Mouse (Mus musculus) layer of hippocampus, postnatal 14 days (tissue): ENCODE measurements at regions not wholly inside any gene's neighbourhood (a gene's known extent, or its start where the extent isn't known, plus 50 kb on each side); places are given as distances from the start of the nearest gene placed in this dataset.

ENCODE experiments used
- DNase-seq, 2 experiments: peaks; one replicate each; pipeline ENCODE4 v3.0.0; 2021 to 2022; ENCODE audit warnings: low spot score in 2 of 2, mixed read lengths in 1 of 2
- microRNA-seq, 2 experiments: library from miRNA; unstranded; fragments of <30 nt; microRNA quantifications; one replicate each; pipeline ENCODE4 v1.2.0; 2021

DNA sequence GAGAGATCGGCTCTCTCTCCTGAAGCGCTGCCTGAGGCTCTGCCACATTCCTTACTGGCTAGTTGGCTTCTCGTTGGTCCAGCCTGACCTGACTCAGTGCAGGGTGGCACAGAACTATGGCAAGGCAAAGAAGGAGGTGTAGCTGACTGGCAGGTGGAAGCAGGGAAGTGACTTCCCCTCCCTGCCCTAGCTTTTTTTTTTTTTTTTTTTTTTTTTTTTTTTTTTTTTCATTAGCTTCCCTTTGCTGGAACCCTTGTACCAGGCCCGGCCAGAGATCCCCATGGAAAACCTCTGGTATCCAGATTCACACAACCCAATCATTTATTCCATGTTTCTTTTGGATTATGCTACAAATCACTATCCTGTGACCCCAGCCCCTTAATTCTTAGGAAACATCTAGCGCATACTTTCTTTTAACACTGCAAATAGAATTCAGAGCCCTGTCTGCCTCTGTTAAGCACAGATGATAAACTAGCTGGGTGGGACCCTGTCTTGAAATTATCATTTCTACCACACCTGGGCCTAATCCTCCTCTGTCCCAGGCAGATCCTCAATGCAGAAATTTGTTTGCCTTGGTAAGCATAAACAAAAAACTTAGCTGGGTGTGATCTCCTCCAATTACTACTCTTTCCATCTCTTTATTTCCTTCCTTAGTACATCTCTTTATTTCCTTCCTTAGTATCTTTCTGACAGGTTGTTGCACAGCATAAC lies 742.9 kb downstream of the Hace1 start:
- no peak for DNase-seq

DNA sequence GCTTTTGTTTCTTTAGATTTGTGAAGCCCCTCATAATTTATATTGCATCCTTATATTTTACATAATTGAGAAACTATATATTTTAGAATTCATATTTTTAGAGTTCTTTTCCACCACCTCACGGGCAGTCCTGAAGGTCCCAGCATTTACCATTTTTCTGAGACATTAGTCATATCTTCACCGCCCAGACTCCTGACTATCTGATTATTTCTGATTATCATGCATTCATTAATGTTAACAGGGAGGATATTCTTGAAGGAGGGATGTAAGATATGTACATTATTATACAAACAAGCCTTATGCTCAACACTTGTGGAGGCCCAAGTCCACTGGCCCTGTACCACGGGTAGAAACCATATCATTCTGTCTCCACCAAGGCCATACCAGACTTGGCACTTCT lies 743.4 kb downstream of the Hace1 start:
- DNase-seq = no peak

DNA sequence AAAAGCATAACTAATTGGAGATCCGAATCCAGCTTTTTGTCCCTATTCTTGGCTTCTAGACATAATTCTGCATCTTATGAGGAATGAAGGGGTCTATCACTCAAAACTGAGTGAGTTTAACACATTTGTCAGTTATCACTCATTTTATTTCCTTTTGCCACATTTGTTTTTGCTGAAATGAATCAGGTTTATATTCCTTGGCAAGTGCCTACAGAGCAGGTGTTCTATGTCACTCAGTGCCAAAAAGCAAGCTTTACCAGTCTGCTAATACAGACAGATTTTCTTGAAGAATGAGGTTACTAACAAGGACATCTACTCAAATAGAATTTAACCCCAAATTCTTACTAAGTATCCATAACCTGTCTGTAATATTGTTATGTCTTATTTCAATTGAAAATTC lies 751.4 kb downstream of the Hace1 start:
- DNase-seq = no peak

DNA sequence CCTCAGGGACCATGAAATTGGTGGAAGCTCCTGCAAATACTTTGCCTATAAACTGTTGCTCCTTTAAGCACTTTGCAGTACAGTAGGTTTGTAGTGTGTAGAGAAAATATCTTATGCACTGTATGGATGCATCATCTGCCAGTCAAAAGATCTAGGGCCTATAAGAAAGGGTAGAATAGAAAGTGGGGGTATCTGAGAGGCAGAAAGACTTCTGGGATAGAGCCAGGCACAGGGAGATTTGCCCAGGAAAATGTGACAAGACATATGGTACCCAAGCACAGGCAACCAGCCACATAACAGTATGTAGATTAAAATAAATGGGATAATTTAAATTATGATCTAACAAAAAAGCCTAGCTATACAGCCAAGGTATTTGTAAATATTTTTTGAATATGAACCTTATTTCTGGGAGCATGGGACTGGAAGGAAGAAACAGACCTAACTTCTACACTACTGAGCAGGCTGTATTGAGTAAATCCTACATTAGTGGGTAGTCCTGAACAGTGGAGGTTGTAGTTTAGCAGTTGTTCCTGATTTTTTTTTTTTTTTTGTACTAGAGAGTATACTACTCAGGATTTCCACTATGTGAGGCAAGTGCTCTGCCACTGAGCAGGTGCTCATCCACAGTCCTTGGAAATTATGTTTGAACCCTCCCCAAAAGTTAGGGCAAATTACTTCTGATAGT lies 754.1 kb downstream of the Hace1 start:
- no peak for DNase-seq

DNA sequence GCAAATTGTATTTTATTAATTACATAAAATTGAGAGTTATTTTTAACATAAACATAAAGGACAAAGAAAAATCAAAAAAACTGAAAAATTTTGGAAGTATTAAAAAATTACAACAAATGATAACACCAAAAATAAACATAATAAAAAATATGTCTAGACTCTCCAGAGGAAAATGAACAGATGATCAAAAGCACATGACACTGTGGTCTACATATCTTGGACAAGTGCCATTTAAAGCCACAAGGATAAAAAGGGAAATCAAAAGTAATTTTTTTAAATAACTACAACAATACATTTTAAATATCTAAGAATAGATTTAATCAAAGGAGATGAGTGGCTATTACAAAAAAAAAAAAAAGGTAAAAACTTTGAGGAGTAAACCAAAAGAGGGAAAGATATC lies 755.6 kb downstream of the Hace1 start:
- no peak for DNase-seq

DNA sequence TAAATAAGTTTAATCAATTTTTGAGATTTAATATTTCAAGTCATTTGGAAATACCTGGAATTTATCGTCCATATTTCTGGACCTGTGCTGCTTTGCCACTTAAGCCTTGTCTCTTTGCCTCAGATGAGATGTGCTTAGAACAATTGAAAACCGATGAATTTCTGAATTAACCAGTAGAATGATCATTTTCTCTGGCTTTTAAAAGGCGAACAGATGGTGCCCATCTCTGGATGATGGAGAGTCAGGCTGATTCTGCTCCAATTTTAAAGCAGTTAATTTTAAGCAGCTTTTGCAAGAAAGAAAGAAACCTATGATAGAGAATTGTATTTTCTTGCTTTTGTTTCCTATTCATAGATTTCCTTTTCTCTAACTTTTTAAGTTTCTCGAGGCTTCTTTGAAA lies 767.7 kb downstream of the Hace1 start:
- DNase-seq = peak in 1 of 2 experiments; percentile 68

- DNase-seq = no peak
Measured at GRCm38 (mm10) chr10:46349613-46350012, 772.0 kb downstream of the Hace1 start.

GRCm38 (mm10) chr10:46350196-46350595 lies 772.6 kb downstream of the Hace1 start:
- no peak for DNase-seq

DNA sequence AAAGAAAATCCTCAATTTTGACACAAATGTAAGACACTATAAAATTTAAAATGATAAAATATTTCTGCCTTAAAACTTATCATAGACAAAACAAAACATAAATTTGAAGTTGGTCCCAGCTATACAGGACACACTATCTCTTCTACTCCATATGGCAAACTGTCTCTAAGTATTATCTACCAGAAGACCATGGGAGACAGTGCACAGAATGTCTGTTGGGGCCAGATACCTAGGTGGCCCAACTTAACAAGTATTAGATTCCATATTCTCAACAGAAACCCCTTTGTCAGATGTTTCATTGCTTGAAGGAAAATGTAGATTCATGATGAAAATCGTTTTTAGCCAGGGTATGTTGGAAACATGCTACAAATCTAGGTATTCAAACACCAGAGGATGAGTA lies 779.1 kb downstream of the Hace1 start:
- no peak for DNase-seq

GRCm38 (mm10) chr10:46373715-46374475 lies 796.3 kb downstream of the Hace1 start:
- no peak for DNase-seq

GRCm38 (mm10) chr10:46374646-46375045 lies 797.0 kb downstream of the Hace1 start:
- DNase-seq = no peak

DNA sequence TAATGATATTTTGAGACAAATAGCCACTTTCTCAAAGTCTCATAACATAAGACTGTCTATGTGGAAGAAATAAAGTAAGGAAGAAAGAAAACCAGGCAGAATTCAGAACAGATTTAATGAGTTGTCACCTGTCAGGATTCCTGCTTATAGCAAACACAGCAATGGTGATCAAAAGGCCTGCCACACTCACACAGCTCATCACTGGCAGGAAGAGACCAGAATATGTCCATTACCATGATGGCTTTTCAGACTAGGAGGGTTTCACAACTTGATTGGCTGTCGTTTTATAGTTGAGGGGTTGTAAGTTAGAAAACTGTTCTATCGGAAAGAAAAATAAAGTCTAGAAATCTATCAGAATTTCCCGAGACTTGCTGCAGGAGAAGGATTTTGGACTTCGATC lies 819.5 kb downstream of the Hace1 start:
- DNase-seq = no peak

DNA sequence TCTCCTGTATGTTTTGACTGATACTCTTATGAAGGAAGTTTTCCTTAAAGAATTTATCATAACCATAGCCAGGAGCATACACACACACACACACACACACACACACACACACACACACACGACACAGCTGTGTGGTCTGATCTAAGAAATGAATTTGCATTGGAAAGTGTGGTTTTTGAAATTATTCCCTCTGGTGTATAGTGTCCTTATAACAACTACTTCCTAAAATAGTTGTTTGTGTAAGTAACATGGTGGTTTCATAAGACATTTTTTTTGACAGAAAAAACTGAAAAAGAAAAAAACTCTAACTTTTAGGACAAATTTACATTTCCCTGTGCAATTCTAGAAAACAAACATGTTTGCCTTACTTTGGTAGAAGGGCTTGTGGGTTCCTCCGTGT lies 826.3 kb downstream of the Hace1 start:
- no peak for DNase-seq

Small RNA genes in the stretch of these regions (microRNA-seq; reads per million reads assigned to microRNA genes)
- 0 reads per million in 2 experiments for gene Gm27410
